Mouse (Mus musculus): ENCODE results near the gene Oas1f.
"Not testable (repeated sequence)": the region's sequence is repeated elsewhere in the genome, so short reads cannot be mapped to it uniquely, and the experiment has no call there.

Oas1f gene

GRCm38 (mm10) chr5:120900666-120901065 is 53.5 kb downstream of the Oas1f start:
- in situ Hi-C loops (cut with MboI; ENCODE audit: low pct_unique_long_range_greater_than_20kb in 1 of 2, low sequenced_read_pairs in 2 of 2, unreplicated experiment in 1 of 2), result no loop called here

DNA sequence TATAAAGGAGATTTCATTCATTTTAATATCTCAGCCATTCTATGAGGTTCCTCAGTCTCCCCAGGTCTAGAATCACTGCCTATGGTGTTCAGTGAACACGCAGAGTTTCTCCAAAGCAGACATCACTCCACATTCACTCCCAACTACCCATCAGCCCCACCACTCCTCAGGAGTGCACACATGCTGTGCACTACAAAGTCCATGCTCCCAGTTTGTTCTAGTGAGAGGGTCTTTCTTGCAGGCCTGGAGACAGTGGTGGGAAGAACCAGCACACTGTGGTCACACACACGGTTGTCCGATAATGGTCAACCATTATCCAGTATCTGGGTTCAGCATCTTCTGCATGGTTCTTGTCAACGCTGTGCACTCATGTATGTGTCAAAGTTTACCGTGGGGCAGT is 54.9 kb downstream of the Oas1f start:
- in situ Hi-C loops (cut with MboI; ENCODE audit: low pct_unique_long_range_greater_than_20kb in 1 of 2, low sequenced_read_pairs in 2 of 2, unreplicated experiment in 1 of 2), result no loop called here

DNA sequence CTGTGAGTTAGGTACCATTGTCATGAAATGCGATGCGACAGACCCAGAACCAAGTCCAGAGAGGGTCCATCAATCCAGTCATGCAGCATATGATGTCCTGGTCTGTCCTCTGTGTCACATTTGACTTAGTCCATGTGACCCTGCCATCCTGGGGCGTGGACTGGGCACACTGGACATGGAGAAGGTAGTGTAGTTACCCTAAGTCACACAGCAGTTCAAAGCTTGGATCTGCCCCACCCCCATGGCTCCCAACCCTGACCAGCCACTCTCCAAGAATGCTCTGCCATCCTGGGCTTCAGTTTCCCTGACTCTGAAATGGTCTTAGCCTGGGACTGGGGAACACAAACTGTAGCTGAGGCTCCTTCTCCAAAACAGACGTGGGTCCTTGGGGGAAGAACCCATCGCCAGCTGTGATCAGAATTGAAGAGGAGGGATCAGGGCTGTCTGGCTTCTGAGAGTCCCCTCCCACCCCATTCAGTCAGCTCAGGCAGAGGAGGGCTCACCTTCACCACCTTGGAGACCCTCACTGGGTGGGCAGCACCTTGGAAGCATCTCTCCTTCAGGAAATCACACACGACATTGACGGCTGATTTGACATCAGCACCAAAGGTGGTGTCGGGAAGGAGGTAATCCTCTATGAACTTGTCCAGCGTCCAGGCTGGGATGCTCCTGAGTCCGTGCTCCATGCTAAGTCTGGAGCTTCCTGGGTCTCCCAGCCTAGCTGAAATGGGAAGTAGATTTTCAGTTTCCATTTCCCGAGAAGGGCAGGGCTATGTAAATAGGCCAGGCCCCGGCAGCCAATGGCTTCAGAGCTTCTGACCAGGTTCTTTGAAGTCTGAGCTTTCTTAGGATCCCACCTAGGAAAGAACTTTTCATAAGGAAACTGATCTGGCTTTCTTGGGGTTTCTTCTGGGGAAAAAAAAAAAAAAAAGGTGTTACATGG is 59.9 kb downstream of the Oas1f start, which contains the start of gene Oas1a:
Oas1a (minus strand) TSS at position 731 of the 943 bp plus-strand sequence.
- in situ Hi-C loops (cut with MboI; ENCODE audit: low pct_unique_long_range_greater_than_20kb in 1 of 2, low sequenced_read_pairs in 2 of 2, unreplicated experiment in 1 of 2), result not testable (repeated sequence)

Data from mouse embryonic stem cell (cell line).